Mouse (Mus musculus): ENCODE measurements around the gene Cldn24. TPM values are rescaled to one million over a fixed set of nuclear protein-coding genes. Genes with fewer than 3 reads are reported as not detected.

The Cldn24 gene
- polyA plus RNA-seq, 2 experiments = not detected

- Histone ChIP-seq H3K27me3 (ENCODE audit: control insufficient read depth, insufficient read depth, low read length) (no peaks in the 10 kb centered on the region), H3K27ac (replicated peaks; ENCODE audit: low read depth, low read length) (peak overlapping the region; percentile 83), H3K4me1 (ENCODE audit: control insufficient read depth, insufficient read depth, low read length) (peaks cover 22% of the 10 kb centered on the region), H3K9me3 (ENCODE audit: control insufficient read depth, low read length) (no peaks in the 10 kb centered on the region), H3K9ac (ENCODE audit: low read depth, low read length, severe bottlenecking) (no peak overlapping the region), H3K4me2 (replicated peaks; ENCODE audit: low read depth, low read length, severe bottlenecking) (peak overlapping the region; percentile 42; the same call in 1 of the 2 replicates), H3K36me3 (ENCODE audit: control insufficient read depth, insufficient read depth, low read length) (peaks cover 60% of the 10 kb centered on the region), H3K4me3 (replicated peaks; ENCODE audit: low read length) (no peak overlapping the region)
- TF ChIP-seq POLR2A (IDR thresholded peaks at IDR 0.05; ENCODE audit: borderline replicate concordance, extremely low read depth, insufficient read depth, insufficient read length) = no peak
- 71% methylated on average over 5 of the region's 5 CpGs for WGBS
- DNase-seq (ENCODE audit: low spot score) (no peak), ATAC-seq (ENCODE audit: low FRiP score, low read depth) (no peak)
Measured at GRCm38 (mm10) chr8:47852737-47853136, 30.8 kb downstream of the Cldn24 start.

GRCm38 (mm10) chr8:47853356-47853755, 31.4 kb downstream of the Cldn24 start:
- Histone ChIP-seq H3K27ac (replicated peaks; ENCODE audit: low read depth, low read length) (peak overlapping the region; percentile 83; the same call in 1 of the 2 replicates), H3K27me3 (ENCODE audit: control insufficient read depth, insufficient read depth, low read length) (no peaks in the 10 kb centered on the region), H3K9me3 (ENCODE audit: control insufficient read depth, low read length) (no peaks in the 10 kb centered on the region), H3K4me2 (replicated peaks; ENCODE audit: low read depth, low read length, severe bottlenecking) (no peak overlapping the region), H3K36me3 (ENCODE audit: control insufficient read depth, insufficient read depth, low read length) (peaks cover 60% of the 10 kb centered on the region), H3K4me1 (ENCODE audit: control insufficient read depth, insufficient read depth, low read length) (peaks cover 22% of the 10 kb centered on the region), H3K9ac (ENCODE audit: low read depth, low read length, severe bottlenecking) (no peak overlapping the region), H3K4me3 (replicated peaks; ENCODE audit: low read length) (no peak overlapping the region)
- DNase-seq (ENCODE audit: low spot score) (no peak), ATAC-seq (ENCODE audit: low FRiP score, low read depth) (no peak)
- no peak for TF ChIP-seq POLR2A (IDR thresholded peaks at IDR 0.05; ENCODE audit: borderline replicate concordance, extremely low read depth, insufficient read depth, insufficient read length)
- 75% methylated on average over 5 of the region's 5 CpGs for WGBS

- 91% methylated on average over 12 of the region's 12 CpGs for WGBS
- Histone ChIP-seq H3K4me1 (ENCODE audit: control insufficient read depth, insufficient read depth, low read length) (no peaks in the 10 kb centered on the region), H3K9ac (ENCODE audit: low read depth, low read length, severe bottlenecking) (no peak overlapping the region), H3K4me2 (replicated peaks; ENCODE audit: low read depth, low read length, severe bottlenecking) (no peak overlapping the region), H3K36me3 (ENCODE audit: control insufficient read depth, insufficient read depth, low read length) (peaks cover 77% of the 10 kb centered on the region), H3K9me3 (ENCODE audit: control insufficient read depth, low read length) (no peaks in the 10 kb centered on the region), H3K4me3 (replicated peaks; ENCODE audit: low read length) (no peak overlapping the region), H3K27me3 (ENCODE audit: control insufficient read depth, insufficient read depth, low read length) (no peaks in the 10 kb centered on the region), H3K27ac (replicated peaks; ENCODE audit: low read depth, low read length) (no peak overlapping the region)
- no peak for TF ChIP-seq POLR2A (IDR thresholded peaks at IDR 0.05; ENCODE audit: borderline replicate concordance, extremely low read depth, insufficient read depth, insufficient read length)
- no peak for DNase-seq (ENCODE audit: low spot score)
- ATAC-seq (ENCODE audit: low FRiP score, low read depth) = no peak
Measured at GRCm38 (mm10) chr8:47859259-47859658, 37.3 kb downstream of the Cldn24 start.

- WGBS = 86% methylated on average over 8 of the region's 8 CpGs
- H3K9ac ChIP-seq (ENCODE audit: low read depth, low read length, severe bottlenecking) = no peak overlapping the region
- peaks cover 78% of the 10 kb centered on the region for H3K36me3 ChIP-seq (ENCODE audit: control insufficient read depth, insufficient read depth, low read length)
- no peak for DNase-seq (ENCODE audit: low spot score)
- no peak for ATAC-seq (ENCODE audit: low FRiP score, low read depth)
- no peak overlapping the region for H3K27ac ChIP-seq (replicated peaks; ENCODE audit: low read depth, low read length)
- no peak for TF ChIP-seq POLR2A (IDR thresholded peaks at IDR 0.05; ENCODE audit: borderline replicate concordance, extremely low read depth, insufficient read depth, insufficient read length)
- no peaks in the 10 kb centered on the region for H3K4me1 ChIP-seq (ENCODE audit: control insufficient read depth, insufficient read depth, low read length)
- no peaks in the 10 kb centered on the region for H3K9me3 ChIP-seq (ENCODE audit: control insufficient read depth, low read length)
- no peak overlapping the region for H3K4me3 ChIP-seq (replicated peaks; ENCODE audit: low read length)
- H3K4me2 ChIP-seq (replicated peaks; ENCODE audit: low read depth, low read length, severe bottlenecking) = no peak overlapping the region
- H3K27me3 ChIP-seq (ENCODE audit: control insufficient read depth, insufficient read depth, low read length) = no peaks in the 10 kb centered on the region
Measured at GRCm38 (mm10) chr8:47866568-47866967, 44.6 kb downstream of the Cldn24 start.

- WGBS = 24% methylated on average over 8 of the region's 8 CpGs
- H3K4me1 ChIP-seq (ENCODE audit: control insufficient read depth, insufficient read depth, low read length) = peaks cover 1% of the 10 kb centered on the region; the same call in 1 of the 2 replicates
- H3K27me3 ChIP-seq (ENCODE audit: control insufficient read depth, insufficient read depth, low read length) = no peaks in the 10 kb centered on the region
- no peak overlapping the region for H3K4me3 ChIP-seq (replicated peaks; ENCODE audit: low read length)
- no peak overlapping the region for H3K4me2 ChIP-seq (replicated peaks; ENCODE audit: low read depth, low read length, severe bottlenecking)
- ATAC-seq (ENCODE audit: low FRiP score, low read depth) = 0 out of 2 replicates have a peak, but pooled peaks have one; percentile 34
- no peak for TF ChIP-seq POLR2A (IDR thresholded peaks at IDR 0.05; ENCODE audit: borderline replicate concordance, extremely low read depth, insufficient read depth, insufficient read length)
- no peaks in the 10 kb centered on the region for H3K9me3 ChIP-seq (ENCODE audit: control insufficient read depth, low read length)
- no peak overlapping the region for H3K27ac ChIP-seq (replicated peaks; ENCODE audit: low read depth, low read length)
- peak; percentile 78 for DNase-seq (ENCODE audit: low spot score)
- H3K9ac ChIP-seq (ENCODE audit: low read depth, low read length, severe bottlenecking) = no peak overlapping the region
- H3K36me3 ChIP-seq (ENCODE audit: control insufficient read depth, insufficient read depth, low read length) = peaks cover 74% of the 10 kb centered on the region
Measured at GRCm38 (mm10) chr8:47867067-47867466, 45.1 kb downstream of the Cldn24 start.

Other genes with a start within 250 kb of the Cldn24 start
- gene Ing2, start 146.6 kb upstream of the Cldn24 start, polyA plus RNA-seq (2012; rRNA removed) = 9.0 and 19.8 TPM in 2 replicates
- 12.1 and 13.2 TPM in 2 replicates for gene Ing2, start 146.6 kb upstream of the Cldn24 start, polyA plus RNA-seq (2014; fragmentation: Nextera tagmentation; extraction: Ambion mirVana)
- gene Cdkn2aip, start 108.2 kb upstream of the Cldn24 start, polyA plus RNA-seq (2012; rRNA removed) = 11.6 and 13.5 TPM in 2 replicates
- 22.3 and 25.9 TPM in 2 replicates for gene Cdkn2aip, start 108.2 kb upstream of the Cldn24 start, polyA plus RNA-seq (2014; fragmentation: Nextera tagmentation; extraction: Ambion mirVana)
- gene Cldn22, start 2.3 kb downstream of the Cldn24 start, polyA plus RNA-seq (2012; rRNA removed) = 0.08 TPM in 1 of 2 replicates, not detected in the other
- not detected in 2 replicates for gene Cldn22, start 2.3 kb downstream of the Cldn24 start, polyA plus RNA-seq (2014; fragmentation: Nextera tagmentation; extraction: Ambion mirVana)
- gene Wwc2, start 168.8 kb downstream of the Cldn24 start, polyA plus RNA-seq (2012; rRNA removed) = 10.9 and 11.4 TPM in 2 replicates
- 13.5 and 14.6 TPM in 2 replicates for gene Wwc2, start 168.8 kb downstream of the Cldn24 start, polyA plus RNA-seq (2014; fragmentation: Nextera tagmentation; extraction: Ambion mirVana)